Mouse (Mus musculus) E14TG2a.4 (cell line): ENCODE results near the gene Mycl.

ENCODE experiments used
- CTCF ChIP-seq: conservative IDR thresholded peaks from 2 replicates; pipeline ENCODE4 v1.5.1; 2014; ENCODE audit warnings: low read length
- POU5F1 ChIP-seq: IDR thresholded peaks from 2 replicates; pipeline ENCODE4 v1.6.1; 2014; ENCODE audit warnings: low read length, borderline replicate concordance

DNA sequence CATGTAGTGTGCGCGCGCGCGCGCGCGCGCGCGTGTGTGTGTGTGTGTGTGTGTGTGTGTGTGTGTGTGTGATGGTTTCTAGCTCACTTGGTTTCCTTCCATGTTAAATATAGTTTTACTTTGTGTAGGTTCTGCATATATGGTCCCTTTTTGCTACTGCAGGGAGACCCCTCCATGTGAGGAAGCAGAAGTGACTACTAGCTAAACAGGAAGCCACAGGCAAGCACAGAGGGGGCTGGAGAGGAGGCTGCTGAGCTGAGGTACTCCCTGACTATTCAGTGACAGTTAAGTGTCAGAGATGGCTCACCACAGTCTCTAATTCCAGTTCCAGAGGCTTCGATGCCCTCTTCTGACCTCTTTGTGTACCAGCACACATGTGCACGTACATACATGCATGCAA is 30.7 kb downstream of the Mycl start:
- TF ChIP-seq CTCF (no peak), POU5F1 (no peak)
